Mouse (Mus musculus) G1E (cell line): ENCODE results near the gene Zfand3.

Experiments
- CTCF ChIP-seq: IDR thresholded peaks from 2 replicates; pipeline ENCODE4 v1.5.1; 2012; ENCODE audit warnings: low read depth, low read length, inconsistent platforms, mixed read lengths
- GATA1 ChIP-seq: IDR thresholded peaks from 2 replicates; pipeline ENCODE4 v1.6.1; 2012; ENCODE audit warnings: borderline replicate concordance, low read length, inconsistent platforms, mixed read lengths
- POLR2AphosphoS5 ChIP-seq: IDR thresholded peaks from 2 replicates; pipeline ENCODE4 v1.6.1; 2012; ENCODE audit warnings: low read depth, low read length, inconsistent platforms; ENCODE audit not compliant: insufficient replicate concordance
- TAL1 ChIP-seq: conservative IDR thresholded peaks from 2 replicates; pipeline ENCODE4 v1.6.1; 2012; ENCODE audit warnings: low read depth, low read length, inconsistent platforms, mixed read lengths

DNA sequence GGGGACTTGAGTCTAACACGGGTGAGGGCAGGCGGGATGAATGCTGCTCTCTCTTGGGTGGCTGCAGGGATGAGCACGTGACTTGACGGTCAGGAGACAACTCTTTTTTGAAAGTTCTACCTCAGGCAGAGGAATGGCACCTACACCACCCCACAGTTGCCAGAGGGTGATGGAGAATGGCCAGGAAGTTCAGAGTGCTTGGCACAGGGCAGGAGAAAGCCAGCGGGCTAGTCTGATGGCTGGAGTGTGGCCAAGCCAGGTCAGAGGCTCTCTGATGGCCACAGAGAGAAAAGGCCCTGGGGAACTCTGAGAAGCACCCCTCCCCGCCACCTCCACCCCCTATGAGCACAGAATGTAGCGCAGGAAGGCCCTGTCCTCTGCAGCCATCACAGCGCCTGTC lies 205.7 kb downstream of the Zfand3 start:
- TF ChIP-seq CTCF (no peak), GATA1 (no peak), TAL1 (no peak), POLR2AphosphoS5 (no peak)
